Mouse (Mus musculus) MEL (cell line): ENCODE results near the gene Dnal4. TPM values are rescaled to one million over a fixed set of nuclear protein-coding genes. Genes with fewer than 3 reads are reported as not detected.

Experiments
- DNase-seq: peaks from one replicate; pipeline ENCODE4 v3.0.0; 2011; ENCODE audit warnings: low read depth, low spot score
- H3K27ac ChIP-seq: 2 replicates; pipeline ENCODE4 v1.5.1; 2012; ENCODE audit warnings: low read depth, mild to moderate bottlenecking, control low read depth, low read length, moderate library complexity; ENCODE audit not compliant: control insufficient read depth
- H3K27me3 ChIP-seq, 2 experiments: fragments of 150-350 bp in 1 of 2; sonication (generic) in 1 of 2; 2 replicates each; pipeline ENCODE4 v1.6.1; 2012; ENCODE audit warnings: low read length in 2 of 2, mild to moderate bottlenecking in 2 of 2, improper control_type of control experiment in 1 of 2, moderate library complexity in 1 of 2; ENCODE audit not compliant: insufficient read depth in 2 of 2, control insufficient read depth in 1 of 2
- H3K36me3 ChIP-seq, 2 experiments: 2 replicates each; pipeline ENCODE4 v1.6.1; 2012 to 2014; ENCODE audit warnings: low read length in 2 of 2, improper control_type of control experiment in 1 of 2, inconsistent platforms in 1 of 2, mild to moderate bottlenecking in 1 of 2; ENCODE audit not compliant: insufficient read depth in 2 of 2, control insufficient read depth in 1 of 2
- H3K4me1 ChIP-seq, 2 experiments: fragments of 150-350 bp in 1 of 2; sonication (generic) in 1 of 2; 2 replicates each; pipeline ENCODE4 v1.6.1; 2012; ENCODE audit warnings: low read length in 2 of 2, improper control_type of control experiment in 1 of 2, mild to moderate bottlenecking in 1 of 2; ENCODE audit not compliant: insufficient read depth in 2 of 2, control insufficient read depth in 1 of 2
- H3K4me3 ChIP-seq, 2 experiments: fragments of 150-350 bp in 1 of 2; sonication (generic) in 1 of 2; 2 replicates each; pipeline ENCODE4 v1.5.1; 2012; ENCODE audit warnings: low read depth in 2 of 2, low read length in 2 of 2, mild to moderate bottlenecking in 2 of 2, moderate library complexity in 2 of 2, control low read depth in 1 of 2, improper control_type of control experiment in 1 of 2; ENCODE audit not compliant: control insufficient read depth in 1 of 2, insufficient read depth in 1 of 2
- H3K79me2 ChIP-seq: 2 replicates; pipeline ENCODE4 v1.6.1; 2012; ENCODE audit warnings: mild to moderate bottlenecking, low read length, moderate library complexity; ENCODE audit not compliant: control insufficient read depth, poor library complexity, insufficient read depth
- H3K9ac ChIP-seq: 2 replicates; pipeline ENCODE4 v1.6.1; 2012; ENCODE audit warnings: low read depth, mild to moderate bottlenecking, control low read depth, low read length, moderate library complexity; ENCODE audit not compliant: control insufficient read depth, poor library complexity, severe bottlenecking
- H3K9me3 ChIP-seq: fragments of 150-350 bp; sonication (generic); replicated peaks from 2 replicates; pipeline ENCODE4 v1.6.1; 2012; ENCODE audit warnings: mild to moderate bottlenecking, low read length, improper control_type of control experiment, moderate library complexity; ENCODE audit not compliant: insufficient read depth
- CHD1 ChIP-seq: IDR thresholded peaks from 2 replicates; pipeline ENCODE4 v1.6.1; 2012; ENCODE audit warnings: low read depth, mild to moderate bottlenecking, inconsistent platforms, low read length, improper control_type of control experiment
- CTCF ChIP-seq, 3 experiments: IDR thresholded peaks in 2 of 3; conservative IDR thresholded peaks in 1 of 3; 2 replicates each; pipeline ENCODE4 v1.5.1; 2011 to 2012; ENCODE audit warnings: low read length in 3 of 3, low read depth in 2 of 3, mild to moderate bottlenecking in 2 of 3, improper control_type of control experiment in 1 of 3, inconsistent platforms in 1 of 3, mixed read lengths in 1 of 3, moderate library complexity in 1 of 3; ENCODE audit not compliant: control insufficient read depth in 1 of 3, insufficient read depth in 1 of 3, poor library complexity in 1 of 3, severe bottlenecking in 1 of 3
- E2F4 ChIP-seq: IDR thresholded peaks from 2 replicates; pipeline ENCODE4 v1.6.1; 2011; ENCODE audit warnings: low read depth, low read length, improper control_type of control experiment, borderline replicate concordance
- EP300 ChIP-seq, 2 experiments: IDR thresholded peaks; 2 replicates each; pipeline ENCODE4 v1.6.1; 2011; ENCODE audit warnings: improper control_type of control experiment in 2 of 2, low read length in 2 of 2, low read depth in 1 of 2, mild to moderate bottlenecking in 1 of 2
- HCFC1 ChIP-seq: IDR thresholded peaks from 2 replicates; pipeline ENCODE4 v1.6.1; 2012; ENCODE audit warnings: low read depth, mild to moderate bottlenecking, inconsistent platforms, low read length, improper control_type of control experiment, moderate library complexity
- KAT2A ChIP-seq: conservative IDR thresholded peaks from 2 replicates; pipeline ENCODE4 v1.6.1; 2012; ENCODE audit warnings: low read depth, low read length, improper control_type of control experiment, inconsistent platforms
- MAFK ChIP-seq: IDR thresholded peaks from 2 replicates; pipeline ENCODE4 v1.6.1; 2011; ENCODE audit warnings: low read depth, mild to moderate bottlenecking, low read length, improper control_type of control experiment, borderline replicate concordance
- MAX ChIP-seq: IDR thresholded peaks from 2 replicates; pipeline ENCODE4 v1.6.1; 2011; ENCODE audit warnings: low read length, improper control_type of control experiment
- MYC ChIP-seq: IDR thresholded peaks from 2 replicates; pipeline ENCODE4 v1.6.1; 2011; ENCODE audit warnings: low read depth, mild to moderate bottlenecking, low read length, improper control_type of control experiment, moderate library complexity
- NELFE ChIP-seq: IDR thresholded peaks from 2 replicates; pipeline ENCODE4 v1.6.1; 2011; ENCODE audit warnings: low read depth, low read length, improper control_type of control experiment
- NRF1 ChIP-seq: IDR thresholded peaks from 2 replicates; pipeline ENCODE4 v1.6.1; 2014; ENCODE audit warnings: low read depth, mild to moderate bottlenecking, inconsistent platforms, low read length, improper control_type of control experiment, moderate library complexity; ENCODE audit not compliant: poor library complexity, insufficient read depth, severe bottlenecking
- POLR2A ChIP-seq, 2 experiments: IDR thresholded peaks; 2 replicates each; pipeline ENCODE4 v1.6.1; 2011 to 2012; ENCODE audit warnings: low read length in 2 of 2, mild to moderate bottlenecking in 2 of 2, control low read depth in 1 of 2, improper control_type of control experiment in 1 of 2, low read depth in 1 of 2, moderate library complexity in 1 of 2; ENCODE audit not compliant: control insufficient read depth in 1 of 2, insufficient read depth in 1 of 2, poor library complexity in 1 of 2
- POLR2AphosphoS2 ChIP-seq: IDR thresholded peaks from 2 replicates; pipeline ENCODE4 v1.6.1; 2011; ENCODE audit warnings: low read length, improper control_type of control experiment
- RCOR1 ChIP-seq: IDR thresholded peaks from 2 replicates; pipeline ENCODE4 v1.6.1; 2012; ENCODE audit warnings: low read depth, mild to moderate bottlenecking, inconsistent platforms, low read length, improper control_type of control experiment
- SMC3 ChIP-seq: IDR thresholded peaks from 2 replicates; pipeline ENCODE4 v1.6.1; 2011; ENCODE audit warnings: low read depth, low read length, improper control_type of control experiment
- TAL1 ChIP-seq: IDR thresholded peaks from 2 replicates; pipeline ENCODE4 v1.6.1; 2012; ENCODE audit warnings: mild to moderate bottlenecking, inconsistent platforms, low read length, moderate library complexity, mixed read lengths
- TBP ChIP-seq: IDR thresholded peaks from 2 replicates; pipeline ENCODE4 v1.8.0; 2011; ENCODE audit warnings: low read depth, low read length, improper control_type of control experiment
- TCF12 ChIP-seq: IDR thresholded peaks from 2 replicates; pipeline ENCODE4 v1.6.1; 2014; ENCODE audit warnings: low read depth, mild to moderate bottlenecking, inconsistent platforms, low read length, improper control_type of control experiment, moderate library complexity
- ZC3H11A ChIP-seq: IDR thresholded peaks from 2 replicates; pipeline ENCODE4 v1.6.1; 2012; ENCODE audit warnings: low read depth, mild to moderate bottlenecking, inconsistent platforms, low read length, improper control_type of control experiment
- ZNF384 ChIP-seq: IDR thresholded peaks from 2 replicates; pipeline ENCODE4 v1.6.1; 2012; ENCODE audit warnings: low read depth, mild to moderate bottlenecking, inconsistent platforms, low read length, improper control_type of control experiment
- polyA plus RNA-seq, 2 experiments: library from polyadenylated mRNA; stranded (reverse) in 1 of 2; unstranded in 1 of 2; fragments of >175 nt in 1 of 2; fragments of >200 nt in 1 of 2; gene quantifications; 2 replicates each; pipeline versions ENCODE4 v1.2.1 to v1.2.4; 2012; ENCODE audit warnings: low replicate concordance in 2 of 2, low read depth in 1 of 2; ENCODE audit not compliant: insufficient read length in 2 of 2, insufficient read depth in 1 of 2, missing spikeins in 1 of 2
- total RNA-seq: library from RNA; depleted of rRNA; stranded (reverse); fragments of 300-350 nt; gene quantifications from 2 replicates; pipeline ENCODE4 v1.2.3, GENCODE M21; 2012

The Dnal4 gene
- total and polyA plus RNA-seq, 3 experiments, result 19.5 to 30.0 TPM; not detected in 1

DNA sequence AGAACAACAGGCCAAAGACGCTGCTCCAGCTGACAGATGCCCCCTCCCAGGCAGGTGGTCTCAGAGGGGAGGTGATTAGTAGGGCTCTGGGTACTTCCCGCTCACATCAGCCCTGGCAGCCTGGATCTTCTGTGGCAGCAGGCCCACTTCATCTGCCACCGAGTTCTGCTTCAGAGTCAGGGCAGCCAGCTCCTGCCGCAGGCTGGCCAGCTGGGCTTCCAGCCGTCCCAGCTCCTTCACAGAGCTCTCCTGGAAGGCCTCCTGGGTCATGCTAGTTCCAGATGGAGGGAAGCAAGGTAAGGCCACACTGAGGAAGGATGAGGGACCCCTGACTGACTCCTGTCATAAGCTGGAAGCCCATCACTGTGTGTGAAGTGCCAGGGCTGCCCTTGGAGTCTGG is 49.3 kb downstream of the Dnal4 start:
- no peaks in the 10 kb centered on the region for H3K4me1 ChIP-seq
- H3K27ac ChIP-seq, result no peak overlapping the region
- no peaks in the 10 kb centered on the region for H3K9me3 ChIP-seq
- TF ChIP-seq NELFE, result no peak
- no peak for TF ChIP-seq RCOR1
- no peak for TF ChIP-seq CHD1
- TF ChIP-seq SMC3, result no peak
- no peak for TF ChIP-seq CTCF (IDR thresholded peaks at IDR 0.05 in 2 of 3, conservative IDR thresholded peaks at IDR 0.05 in 1 of 3; ENCODE audit: control insufficient read depth in 1 of 3, insufficient read depth in 1 of 3, low read depth in 2 of 3, low read length in 3 of 3, poor library complexity in 1 of 3, severe bottlenecking in 1 of 3)
- no peak for TF ChIP-seq KAT2A
- no peak for TF ChIP-seq E2F4
- TF ChIP-seq MYC, result no peak
- TF ChIP-seq TAL1, result no peak
- no peak for TF ChIP-seq EP300 (IDR thresholded peaks at IDR 0.05; ENCODE audit: low read depth in 1 of 2, low read length in 2 of 2)
- TF ChIP-seq NRF1, result no peak
- no peak for TF ChIP-seq POLR2A (IDR thresholded peaks at IDR 0.05; ENCODE audit: control insufficient read depth in 1 of 2, insufficient read depth in 1 of 2, low read depth in 1 of 2, low read length in 2 of 2, poor library complexity in 1 of 2)
- TF ChIP-seq MAX, result no peak
- H3K9ac ChIP-seq, result no peak overlapping the region
- DNase-seq, result no peak
- no peak overlapping the region for H3K4me3 ChIP-seq
- no peaks in the 10 kb centered on the region for H3K79me2 ChIP-seq
- no peaks in the 10 kb centered on the region; a peak in 1 of 4 replicates for H3K36me3 ChIP-seq
- no peaks in the 10 kb centered on the region for H3K27me3 ChIP-seq

DNA sequence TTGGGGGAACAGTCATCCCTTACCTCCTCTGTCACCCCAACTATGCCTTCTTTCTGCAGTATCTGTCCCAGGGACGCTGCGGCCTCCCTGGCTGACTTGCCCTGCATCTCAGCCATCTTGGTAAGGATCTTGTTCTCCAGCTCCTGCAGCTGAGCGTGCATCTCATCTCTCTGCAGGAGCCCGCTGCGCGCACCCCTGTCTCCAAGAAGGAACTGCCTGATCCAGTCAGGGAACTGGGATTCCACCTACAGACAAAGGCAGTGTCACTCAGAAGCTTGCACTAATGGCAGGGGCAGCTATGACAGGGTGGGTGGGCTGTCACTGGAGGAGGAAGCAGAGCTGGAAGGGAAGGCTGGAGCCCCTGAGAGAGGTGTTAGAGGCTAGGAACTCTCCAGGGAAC is 49.8 kb downstream of the Dnal4 start:
- Histone ChIP-seq H3K79me2 (no peaks in the 10 kb centered on the region), H3K9me3 (no peaks in the 10 kb centered on the region), H3K4me1 (no peaks in the 10 kb centered on the region), H3K36me3 (no peaks in the 10 kb centered on the region; a peak in 1 of 4 replicates), H3K27ac (no peak overlapping the region), H3K27me3 (no peaks in the 10 kb centered on the region), H3K4me3 (no peak overlapping the region), H3K9ac (no peak overlapping the region)
- TF ChIP-seq NRF1 (no peak), EP300 (IDR thresholded peaks at IDR 0.05; ENCODE audit: low read depth in 1 of 2, low read length in 2 of 2) (no peak), E2F4 (no peak), ZC3H11A (no peak), POLR2AphosphoS2 (no peak)
- DNase-seq, result no peak

DNA sequence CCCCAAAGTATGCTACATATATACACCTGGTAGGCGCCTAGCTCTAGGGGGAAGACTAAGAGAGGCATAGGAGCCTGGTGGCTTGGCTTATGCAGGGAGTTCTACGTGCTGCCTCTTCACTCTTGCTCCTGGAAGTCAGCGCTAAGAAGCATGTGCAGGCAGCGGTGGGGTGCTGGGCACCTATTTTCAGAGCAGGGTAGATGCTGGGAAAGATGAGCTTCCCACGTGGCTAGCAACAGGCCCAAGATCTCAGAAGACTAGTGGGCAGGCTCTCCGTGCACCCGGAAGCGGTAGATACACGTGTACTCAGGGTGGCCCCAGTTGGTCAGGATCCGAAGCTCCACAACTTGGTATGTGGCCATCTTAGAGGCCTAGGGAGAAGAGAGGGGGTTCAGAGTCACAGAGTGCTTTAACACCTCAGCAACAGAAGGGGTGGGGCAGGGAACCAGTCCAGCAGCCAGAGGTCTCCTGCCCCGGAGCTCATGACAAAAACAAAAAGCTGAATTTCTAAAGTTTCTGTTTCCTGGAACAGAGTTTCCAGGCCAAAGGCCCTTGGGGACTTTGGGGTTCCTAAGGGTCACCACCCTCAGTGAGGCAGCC is 52.4 kb downstream of the Dnal4 start:
- Histone ChIP-seq H3K9me3 (no peaks in the 10 kb centered on the region), H3K4me1 (no peaks in the 10 kb centered on the region)
- TF ChIP-seq MAFK (no peak), CHD1 (no peak), POLR2A (IDR thresholded peaks at IDR 0.05; ENCODE audit: control insufficient read depth in 1 of 2, insufficient read depth in 1 of 2, low read depth in 1 of 2, low read length in 2 of 2, poor library complexity in 1 of 2) (no peak), ZNF384 (no peak), TBP (no peak), HCFC1 (no peak), RCOR1 (no peak), KAT2A (no peak), TCF12 (no peak), MYC (no peak)
- TF ChIP-seq, all 39 proteins: peak for 0
- Histone ChIP-seq H3K36me3 (no peaks in the 10 kb centered on the region; a peak in 1 of 4 replicates), H3K79me2 (no peaks in the 10 kb centered on the region), H3K27ac (no peak overlapping the region), H3K27me3 (no peaks in the 10 kb centered on the region), H3K4me3 (no peak overlapping the region), H3K9ac (no peak overlapping the region)
- no peak for DNase-seq
